Mouse (Mus musculus) cerebellum, adult 2 months (tissue): ENCODE results near the gene Cd27. TPM values are rescaled to one million over a fixed set of nuclear protein-coding genes. Genes with fewer than 3 reads are reported as not detected.

Source experiments
- DNase-seq, 2 experiments: peaks; one replicate each; pipeline ENCODE4 v3.0.0; 2021
- H3K27ac ChIP-seq: fragments of 200-500 bp; 2 replicates; pipeline ENCODE4 v1.5.1; 2012; ENCODE audit warnings: low read length, control low read depth, inconsistent platforms; ENCODE audit not compliant: insufficient read depth
- H3K27me3 ChIP-seq: fragments of 200-500 bp; 2 replicates; pipeline ENCODE4 v1.6.1; 2012; ENCODE audit warnings: inconsistent platforms, mild to moderate bottlenecking, low read length, moderate library complexity; ENCODE audit not compliant: control insufficient read depth, insufficient read depth
- H3K4me1 ChIP-seq: fragments of 200-500 bp; 2 replicates; pipeline ENCODE4 v1.6.1; 2011; ENCODE audit warnings: low read length; ENCODE audit not compliant: control insufficient read depth, insufficient read depth
- H3K4me3 ChIP-seq: fragments of 200-500 bp; replicated peaks from 2 replicates; pipeline ENCODE3; 2011; ENCODE audit warnings: mild to moderate bottlenecking, low read depth, low read length, control low read depth; ENCODE audit not compliant: insufficient read depth
- CTCF ChIP-seq: fragments of 200-500 bp; IDR thresholded peaks from 2 replicates; pipeline ENCODE4 v1.5.1; 2011; ENCODE audit warnings: low read depth, mild to moderate bottlenecking, control low read depth, low read length, moderate library complexity, borderline replicate concordance; ENCODE audit not compliant: insufficient read depth
- POLR2A ChIP-seq: fragments of 200-500 bp; IDR thresholded peaks from 2 replicates; pipeline ENCODE4 v1.6.1; 2011; ENCODE audit warnings: low read length, control low read depth, borderline replicate concordance; ENCODE audit not compliant: insufficient read depth
- WGBS: fragments of 180-500 bp; shearing (Covaris S2); methylation state at CpG from one replicate; pipeline ENCODE4 v1.1.7; 2018; 5-methylcytosine and 5-hydroxymethylcytosine counted together
- polyA plus RNA-seq: library from polyadenylated mRNA; depleted of rRNA; stranded (reverse); fragments of >200 nt; gene quantifications from 2 replicates; pipeline ENCODE4 v1.2.3, GENCODE M21; 2012

Gene Cd27
- polyA plus RNA-seq, 1 experiment: not detected

DNA sequence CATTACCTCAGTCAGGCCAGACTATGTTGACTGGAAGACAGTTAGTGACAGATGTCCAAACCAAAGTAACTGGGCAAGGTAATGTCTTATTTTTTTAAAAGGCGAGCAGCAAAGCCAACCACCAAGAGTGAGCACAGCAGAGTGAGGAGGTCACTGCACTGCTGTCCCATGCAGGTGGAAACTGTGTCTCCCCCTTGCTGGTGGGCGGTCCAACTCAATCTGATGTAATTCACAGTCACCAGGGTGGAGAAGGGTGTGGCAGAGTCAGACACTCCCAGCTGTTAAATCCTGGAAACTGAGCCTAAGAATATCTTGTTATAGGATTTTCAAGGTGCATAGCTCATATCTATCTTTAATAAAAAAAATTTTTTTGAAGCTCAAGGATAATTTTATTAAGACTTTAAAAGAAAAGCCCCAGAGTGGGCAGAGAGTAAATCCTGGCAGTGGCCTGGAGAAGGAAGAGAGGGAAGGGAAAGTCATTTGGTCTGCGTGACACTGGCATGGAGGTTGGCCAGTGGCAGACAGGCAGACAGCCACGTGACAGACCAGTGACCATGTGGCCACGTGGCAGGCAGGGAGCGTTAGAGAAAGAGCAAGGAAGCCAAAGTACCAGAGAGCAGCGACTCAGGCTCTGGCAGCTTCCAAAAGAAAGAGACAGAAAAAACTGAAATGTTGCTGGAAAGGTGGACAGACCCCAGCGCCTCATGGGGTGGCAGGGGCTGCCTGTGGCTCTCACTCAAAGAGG lies 19.6 kb upstream of the Cd27 start:
- Histone ChIP-seq H3K4me3 (no peak overlapping the region), H3K4me1 (no peaks in the 10 kb centered on the region), H3K27ac (no peak overlapping the region), H3K27me3 (no peaks in the 10 kb centered on the region)
- DNase-seq: peak; percentile 49 to 64
- TF ChIP-seq CTCF: no peak
- 38% methylated on average over 8 of the region's 8 CpGs for WGBS

DNA sequence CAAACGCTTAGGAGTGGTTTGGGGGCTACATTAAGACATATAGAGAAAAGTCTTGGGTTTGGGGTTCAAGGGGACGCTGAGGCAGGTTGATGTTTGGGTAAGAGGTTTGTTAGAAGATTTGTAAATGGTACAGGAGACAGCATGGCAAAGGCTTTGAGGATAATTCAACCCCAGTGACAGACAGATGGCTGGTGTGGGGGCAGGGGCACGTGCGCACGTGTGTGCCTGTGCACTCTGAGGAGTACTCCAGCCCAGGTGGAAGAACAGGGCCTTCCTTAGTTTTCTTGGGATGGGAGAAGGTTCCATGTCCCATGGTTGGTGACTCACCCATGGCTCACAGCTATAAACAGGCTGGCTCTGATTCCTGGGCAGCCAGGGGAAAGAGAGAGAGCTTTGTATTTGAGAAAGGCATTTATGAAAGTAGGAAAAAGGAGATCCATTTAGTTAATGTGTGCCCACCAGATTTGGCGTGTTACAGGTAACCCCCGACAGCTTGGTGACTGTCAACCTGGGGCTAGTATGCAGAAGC lies 18.8 kb upstream of the Cd27 start:
- TF ChIP-seq CTCF (no peak), POLR2A (no peak)
- no peaks in the 10 kb centered on the region for H3K4me1 ChIP-seq
- no peak for DNase-seq
- no peaks in the 10 kb centered on the region for H3K27me3 ChIP-seq
- WGBS: 79% methylated on average over 7 of the region's 7 CpGs
- H3K27ac ChIP-seq: no peak overlapping the region
- no peak overlapping the region for H3K4me3 ChIP-seq

DNA sequence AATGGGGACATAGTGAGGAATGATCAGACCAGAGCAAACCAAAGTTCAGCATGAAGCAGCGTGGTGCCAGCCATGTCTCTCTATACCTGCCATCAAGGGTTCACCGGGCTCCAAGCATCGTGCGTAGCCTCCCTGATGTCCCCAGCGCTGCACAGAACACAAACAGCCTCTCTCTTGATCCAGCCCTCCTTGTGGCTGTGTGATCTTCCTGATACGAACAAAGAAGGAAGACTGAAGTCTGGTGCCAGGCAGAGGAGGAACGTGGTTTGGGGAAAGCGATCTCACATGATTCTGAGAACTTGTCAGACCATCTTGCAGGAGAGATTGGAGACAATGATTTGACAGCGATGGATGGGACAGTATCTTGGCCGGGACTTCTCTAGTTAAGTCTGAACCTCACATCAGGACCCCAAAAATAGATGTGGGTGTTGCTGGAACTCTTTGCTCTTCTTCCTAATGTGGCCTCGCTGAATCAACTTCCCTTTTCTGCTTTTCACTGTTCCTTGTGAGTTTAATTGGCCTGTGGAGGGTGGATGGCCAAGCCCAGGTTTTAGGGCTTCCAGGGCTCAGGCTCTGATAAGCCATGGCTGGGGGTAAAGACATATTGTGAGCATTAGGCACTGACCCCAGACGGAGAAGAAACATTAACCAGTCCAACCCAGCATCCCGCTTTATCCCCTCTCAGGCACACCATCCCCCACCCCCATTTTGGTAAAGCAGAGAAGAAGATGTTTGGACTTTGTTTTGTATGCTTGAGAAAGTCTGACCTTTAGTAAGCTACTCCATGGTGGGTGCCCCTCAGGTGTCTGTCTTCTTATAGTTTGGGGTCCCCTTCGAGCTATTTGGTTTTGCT lies 17.3 kb upstream of the Cd27 start:
- no peak overlapping the region for H3K27ac ChIP-seq
- H3K4me3 ChIP-seq: no peak overlapping the region
- no peak for DNase-seq
- no peaks in the 10 kb centered on the region for H3K27me3 ChIP-seq
- TF ChIP-seq POLR2A: no peak
- H3K4me1 ChIP-seq: no peaks in the 10 kb centered on the region
- 76% methylated on average over 14 of the region's 14 CpGs for WGBS

DNA sequence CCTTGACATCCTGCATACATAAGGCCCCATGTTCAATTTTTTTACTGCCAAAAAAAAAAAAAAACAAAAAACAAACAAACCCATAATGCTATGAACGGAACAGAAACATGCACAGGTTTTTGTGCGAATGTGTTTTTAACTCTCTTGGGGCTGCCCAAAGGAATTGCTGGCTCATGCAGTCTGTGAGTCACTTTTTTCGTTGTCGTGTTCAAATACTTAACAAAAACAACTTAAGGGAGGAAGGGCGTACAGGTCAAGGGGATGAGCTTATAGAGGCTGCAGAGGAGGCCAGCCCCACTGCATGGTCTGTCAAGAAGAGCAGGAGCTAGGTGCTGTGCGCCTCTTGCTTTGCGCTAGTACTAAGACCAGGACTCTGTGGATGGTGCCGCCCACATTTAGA lies 15.9 kb upstream of the Cd27 start:
- H3K4me3 ChIP-seq: no peak overlapping the region
- TF ChIP-seq POLR2A: no peak
- no peak for TF ChIP-seq CTCF
- WGBS: 93% methylated on average over 8 of the region's 8 CpGs
- H3K27me3 ChIP-seq: no peaks in the 10 kb centered on the region
- H3K27ac ChIP-seq: no peak overlapping the region
- no peaks in the 10 kb centered on the region for H3K4me1 ChIP-seq
- DNase-seq: no peak

DNA sequence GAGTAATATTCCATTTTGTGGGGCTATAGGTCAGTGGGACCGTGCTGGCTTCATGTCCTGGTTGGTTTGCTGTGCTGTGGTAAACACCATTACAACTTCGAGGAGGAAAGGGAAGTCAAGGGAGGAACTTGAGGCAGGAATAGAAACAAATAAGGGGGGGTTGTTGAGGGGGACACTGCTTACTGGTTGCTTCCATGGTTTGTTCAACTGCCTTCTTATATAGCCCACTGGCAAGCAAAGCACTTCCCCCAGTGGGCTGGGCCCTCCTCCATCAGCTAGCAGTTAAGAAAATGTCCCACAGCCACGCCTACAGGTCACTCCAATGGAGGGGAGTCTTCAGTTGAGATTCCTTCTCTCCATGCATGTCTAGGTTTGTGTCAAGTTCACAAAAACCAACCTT lies 15.5 kb upstream of the Cd27 start:
- TF ChIP-seq CTCF: no peak
- TF ChIP-seq POLR2A: no peak
- no peak for DNase-seq
- no peak overlapping the region for H3K27ac ChIP-seq
- 68% methylated on average over 3 of the region's 3 CpGs for WGBS
- no peak overlapping the region for H3K4me3 ChIP-seq
- H3K27me3 ChIP-seq: no peaks in the 10 kb centered on the region
- no peaks in the 10 kb centered on the region for H3K4me1 ChIP-seq

DNA sequence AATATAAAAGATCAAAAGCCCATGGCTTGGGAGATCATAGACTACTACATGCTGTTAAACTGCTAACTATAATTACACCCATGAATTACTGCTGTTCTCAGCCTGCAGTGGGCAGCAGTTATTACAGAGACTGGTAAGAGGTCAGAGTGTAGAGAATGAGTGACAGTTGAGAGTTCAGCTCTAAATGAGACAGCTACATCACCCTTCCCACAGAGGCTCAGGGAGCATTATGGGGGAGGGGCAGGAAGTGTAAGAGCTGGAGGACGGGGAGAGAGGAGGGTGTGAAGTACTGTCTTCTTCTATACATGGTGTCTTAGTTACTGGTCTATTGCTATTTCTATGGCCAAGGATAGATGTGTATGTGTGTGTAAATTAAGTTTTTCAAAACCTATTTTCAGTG lies 7.7 kb upstream of the Cd27 start:
- WGBS: 75% methylated on average over 1 of the region's 1 CpGs
- no peak for DNase-seq
- no peak overlapping the region for H3K4me3 ChIP-seq
- peaks cover 3% of the 10 kb centered on the region; the same call in 1 of the 2 replicates for H3K4me1 ChIP-seq
- H3K27me3 ChIP-seq: no peaks in the 10 kb centered on the region
- H3K27ac ChIP-seq: no peak overlapping the region
- TF ChIP-seq CTCF: no peak
- TF ChIP-seq POLR2A: no peak

DNA sequence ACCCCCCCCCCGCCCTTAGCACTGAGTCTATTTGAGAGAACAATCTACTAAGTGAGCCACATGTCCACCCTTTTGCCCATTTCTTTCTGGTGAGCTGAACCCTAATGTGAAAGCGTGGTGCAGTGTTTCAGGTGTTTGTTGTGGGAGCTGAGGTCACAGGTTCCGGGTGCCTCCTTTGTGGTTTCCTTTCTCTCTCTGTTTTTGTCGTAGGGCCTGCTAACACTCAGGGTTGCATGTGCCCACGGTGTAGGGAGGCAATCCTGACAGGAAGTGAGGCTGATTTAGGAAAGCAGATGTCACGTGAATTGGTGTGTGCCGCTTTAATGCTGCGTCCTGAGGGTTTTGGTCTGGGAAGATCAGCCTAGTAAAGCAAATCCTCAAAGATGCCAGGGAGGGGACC lies 4.8 kb upstream of the Cd27 start:
- H3K4me3 ChIP-seq: no peak overlapping the region
- WGBS: 84% methylated on average over 8 of the region's 8 CpGs
- peaks cover 3% of the 10 kb centered on the region; the same call in 1 of the 2 replicates for H3K4me1 ChIP-seq
- DNase-seq: no peak
- H3K27ac ChIP-seq: no peak overlapping the region
- no peaks in the 10 kb centered on the region for H3K27me3 ChIP-seq
- TF ChIP-seq CTCF (no peak), POLR2A (no peak)

DNA sequence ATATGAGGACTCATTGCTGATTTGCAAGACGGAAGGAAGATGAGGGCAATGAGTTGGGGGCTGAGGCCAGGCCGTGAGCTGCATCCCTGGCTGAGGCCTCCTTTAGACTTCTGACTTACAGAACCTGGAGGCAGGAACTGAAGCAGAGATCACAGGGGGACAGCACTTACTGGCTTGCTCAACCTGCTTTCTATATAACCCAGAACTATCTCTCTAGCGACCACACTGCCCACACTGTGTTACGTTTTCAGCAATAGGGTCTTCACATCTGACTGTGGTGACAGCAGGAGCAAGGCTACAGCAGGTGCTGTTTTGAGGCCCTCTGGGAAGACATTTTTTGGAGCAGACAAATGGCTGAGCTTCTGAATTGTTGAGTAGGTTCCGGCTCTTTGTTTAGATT lies 3.8 kb upstream of the Cd27 start:
- Histone ChIP-seq H3K27me3 (no peaks in the 10 kb centered on the region), H3K27ac (no peak overlapping the region), H3K4me3 (no peak overlapping the region), H3K4me1 (peaks cover 3% of the 10 kb centered on the region; the same call in 1 of the 2 replicates)
- no peak for TF ChIP-seq POLR2A
- no peak for TF ChIP-seq CTCF
- WGBS: 85% methylated on average over 5 of the region's 5 CpGs
- no peak for DNase-seq
